Mouse (Mus musculus) heart, adult 2 months (tissue): ENCODE measurements around the gene Slc12a6.

Experiments used
- CTCF ChIP-seq: fragments of 200-600 bp; IDR thresholded peaks from 2 replicates; pipeline ENCODE4 v1.8.1; 2022; ENCODE audit warnings: antibody characterized with exemption, mild to moderate bottlenecking, moderate library complexity
- POLR2A ChIP-seq: fragments of 200-500 bp; IDR thresholded peaks from 2 replicates; pipeline ENCODE4 v1.6.1; 2011; ENCODE audit warnings: mild to moderate bottlenecking, low read depth, low read length, control low read depth; ENCODE audit not compliant: insufficient read depth

DNA sequence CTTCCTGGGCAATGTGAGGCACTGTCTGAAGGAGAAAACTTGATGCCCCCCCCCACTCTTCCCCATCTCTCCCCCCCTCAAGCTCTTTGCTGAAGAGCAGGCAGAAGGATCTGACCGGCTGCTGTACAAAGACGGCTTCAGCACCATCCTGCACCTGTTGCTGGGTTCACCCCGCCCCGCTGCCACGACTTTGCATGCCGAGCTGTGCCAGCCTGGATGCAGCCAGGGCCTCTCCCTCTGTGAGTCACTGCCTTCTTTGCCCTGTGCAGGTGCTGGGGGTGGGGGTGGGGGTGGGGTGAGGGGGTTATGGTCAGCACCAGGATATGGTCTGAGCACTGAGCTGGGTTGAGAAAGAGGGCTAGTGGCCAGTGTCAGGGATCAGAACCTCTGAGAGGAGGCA lies 19.4 kb upstream of the Slc12a6 start:
- TF ChIP-seq CTCF, result no peak
- TF ChIP-seq POLR2A, result no peak
